Mouse (Mus musculus): ENCODE data around the gene Pkd1l1.

DNA sequence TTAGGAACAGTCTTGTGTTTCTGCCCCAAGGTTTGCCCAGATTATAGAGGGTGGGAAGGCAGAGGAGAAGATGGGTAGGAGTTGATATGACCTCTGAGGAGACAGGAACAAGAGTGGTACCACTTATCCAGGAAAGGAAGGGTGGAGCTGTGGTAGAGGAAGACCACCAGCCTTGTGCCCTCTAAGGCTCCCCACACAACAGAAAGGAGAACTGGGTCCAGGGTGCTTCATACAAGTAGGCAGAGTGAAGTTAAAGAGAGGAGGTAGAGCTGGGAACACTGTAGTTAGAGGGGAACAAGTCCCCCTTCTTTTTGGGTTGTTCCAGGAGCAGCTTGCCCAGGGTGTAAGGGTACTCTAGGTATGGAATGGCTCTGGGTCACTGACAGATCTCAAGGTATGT, 125.0 kb downstream of the Pkd1l1 start:
- no peak for TF ChIP-seq CTCF (IDR thresholded peaks at IDR 0.05)
- TF ChIP-seq EP300 (IDR thresholded peaks at IDR 0.05) = no peak

Measured in lung, postnatal 0 days (tissue).